Mouse (Mus musculus) left cerebral cortex, adult 11 months (tissue): ENCODE data around the gene Kcnn3.

Experiments used
- DNase-seq: peaks from one replicate; pipeline ENCODE4 v3.0.0; 2022; ENCODE audit warnings: low spot score

Gene Kcnn3

GRCm38 (mm10) chr3:89520618-89521502, 896 bp downstream of the Kcnn3 start:
- DNase-seq, result no peak

- no peak for DNase-seq
Measured at GRCm38 (mm10) chr3:89521503-89521854, 1.5 kb downstream of the Kcnn3 start.

DNA sequence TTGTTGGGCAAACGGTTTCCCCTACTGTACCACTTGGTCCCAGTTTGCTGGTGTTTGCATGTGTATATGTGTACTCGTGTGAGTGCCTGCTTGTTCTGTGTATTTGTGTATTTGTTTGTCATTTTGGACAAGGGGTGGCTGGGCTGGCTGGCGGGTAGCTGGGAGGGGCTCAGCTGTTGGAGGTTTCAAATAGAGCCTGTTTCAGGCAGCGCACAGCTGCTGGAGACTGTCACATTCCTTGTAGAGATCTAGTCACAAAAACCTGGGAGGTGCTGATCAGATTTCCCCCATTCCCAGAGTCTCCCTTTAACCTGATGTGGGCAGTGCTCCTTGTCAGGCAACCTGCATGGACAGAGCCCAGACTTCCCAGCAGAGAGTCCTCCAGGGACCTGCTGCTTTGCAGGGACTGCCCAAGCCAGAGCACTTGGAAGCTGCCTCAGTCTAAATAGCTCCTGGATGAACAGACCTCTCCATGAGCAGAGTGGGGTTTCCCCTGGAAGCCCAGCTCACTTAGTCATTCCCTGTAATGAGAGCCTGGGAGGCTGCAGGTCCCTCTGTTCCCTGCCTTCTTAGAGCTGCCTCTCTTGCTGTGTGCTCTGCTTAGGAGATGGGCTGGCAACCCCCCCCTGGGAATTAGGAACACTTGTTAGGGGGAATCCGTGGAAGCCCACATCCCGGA, 2.6 kb downstream of the Kcnn3 start:
- DNase-seq, result no peak

- no peak for DNase-seq
Measured at GRCm38 (mm10) chr3:89526298-89527090, 6.5 kb downstream of the Kcnn3 start.

GRCm38 (mm10) chr3:89529796-89530195, 9.8 kb downstream of the Kcnn3 start:
- DNase-seq, result no peak

GRCm38 (mm10) chr3:89534566-89535097, 14.7 kb downstream of the Kcnn3 start:
- no peak for DNase-seq

- no peak for DNase-seq
Measured at GRCm38 (mm10) chr3:89535147-89535546, 15.2 kb downstream of the Kcnn3 start.

DNA sequence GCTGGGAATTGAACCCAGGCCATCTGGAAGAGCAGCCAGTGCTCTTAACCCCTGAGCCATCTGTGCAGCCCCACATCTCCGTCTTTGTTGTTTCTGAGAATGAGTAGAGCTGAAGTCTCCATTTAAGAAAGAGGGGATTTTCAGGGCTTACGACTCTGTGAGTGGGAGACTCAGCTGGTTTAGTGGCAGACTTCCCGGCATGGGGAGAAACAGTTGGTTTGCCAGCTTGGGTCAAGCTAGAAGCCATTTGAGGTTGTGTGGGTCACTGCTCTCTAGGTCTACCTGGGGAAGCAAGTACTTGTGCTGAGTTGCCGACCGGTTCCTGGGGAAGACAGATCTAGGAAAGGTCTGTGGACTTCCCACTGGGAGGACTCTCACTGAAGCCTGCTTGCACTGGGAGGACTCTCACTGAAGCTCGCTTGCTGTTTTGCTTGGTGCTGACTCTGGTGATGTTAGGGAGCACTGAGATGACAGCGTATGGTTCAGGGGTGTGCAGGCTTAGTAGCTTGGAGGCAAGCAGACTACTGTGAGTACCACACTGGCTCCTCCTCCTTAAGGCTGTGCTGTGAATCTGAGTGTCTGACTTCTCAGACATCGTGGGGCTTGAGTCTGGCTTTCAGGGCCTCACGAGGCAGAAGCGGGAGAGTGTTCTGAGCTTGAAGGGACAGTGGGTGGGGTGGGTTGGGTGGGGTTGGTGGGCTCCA, 19.2 kb downstream of the Kcnn3 start:
- DNase-seq, result no peak

GRCm38 (mm10) chr3:89539740-89540370, 19.9 kb downstream of the Kcnn3 start:
- DNase-seq, result no peak

DNA sequence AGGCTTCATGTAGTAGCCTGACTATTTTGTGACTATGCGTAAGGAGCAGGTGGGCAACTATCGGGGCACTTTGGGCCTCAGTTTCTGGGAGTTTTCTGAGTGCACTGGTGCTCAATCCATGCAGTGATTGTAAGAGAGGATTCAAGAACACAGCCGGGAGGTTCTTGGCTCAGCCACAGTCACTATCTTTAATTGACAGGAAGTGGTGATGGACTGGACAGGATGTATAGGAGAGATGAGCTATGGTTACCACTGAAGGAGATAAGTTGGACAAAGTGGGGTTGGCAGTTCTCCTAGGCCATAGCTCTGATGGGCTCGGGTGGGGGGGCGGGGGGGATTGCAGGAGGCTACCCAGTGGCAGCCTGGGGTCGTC, 20.4 kb downstream of the Kcnn3 start:
- no peak for DNase-seq

- DNase-seq, result no peak
Measured at GRCm38 (mm10) chr3:89546951-89547350, 27.0 kb downstream of the Kcnn3 start.

DNA sequence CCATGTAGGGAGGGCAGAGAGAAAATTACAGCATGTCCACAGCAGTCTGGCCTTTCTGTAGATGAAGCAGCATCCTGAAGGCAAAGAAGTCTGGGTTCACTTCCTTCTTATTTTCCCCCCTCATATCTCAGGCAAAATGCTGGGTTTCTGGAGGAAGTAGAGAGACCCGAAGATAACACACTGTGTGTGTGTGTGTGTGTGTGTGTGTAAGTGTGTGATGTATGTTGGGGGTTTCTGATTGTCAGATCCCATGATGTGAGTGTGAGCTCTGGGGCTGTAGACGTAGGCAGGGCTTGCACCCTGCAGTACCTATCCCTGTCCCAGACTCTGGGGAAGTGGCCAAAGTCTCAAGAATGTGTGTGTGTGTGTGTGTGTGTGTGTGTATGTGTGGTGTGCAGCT, 28.8 kb downstream of the Kcnn3 start:
- no peak for DNase-seq

DNA sequence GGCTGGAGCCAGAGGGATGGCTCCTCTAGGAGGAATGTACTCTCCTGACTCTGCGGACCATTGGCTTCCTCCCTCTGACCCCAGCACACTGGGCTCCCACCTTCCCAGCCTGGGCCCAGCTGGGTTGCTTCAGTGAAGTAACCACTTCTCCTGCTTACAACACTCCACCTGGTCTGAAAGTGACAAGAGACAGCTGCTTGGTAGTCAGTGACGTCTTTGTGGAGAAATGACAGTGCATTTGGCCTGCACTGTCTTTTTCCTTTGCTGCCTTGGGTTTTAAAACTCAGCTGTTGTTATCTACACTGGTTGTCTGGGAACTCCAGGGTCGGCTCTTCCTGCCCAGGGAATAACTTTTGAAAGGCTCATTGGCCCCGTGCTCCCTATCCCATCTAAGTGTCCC, 29.5 kb downstream of the Kcnn3 start:
- DNase-seq, result no peak

- DNase-seq, result no peak
Measured at GRCm38 (mm10) chr3:89551880-89552279, 31.9 kb downstream of the Kcnn3 start.

DNA sequence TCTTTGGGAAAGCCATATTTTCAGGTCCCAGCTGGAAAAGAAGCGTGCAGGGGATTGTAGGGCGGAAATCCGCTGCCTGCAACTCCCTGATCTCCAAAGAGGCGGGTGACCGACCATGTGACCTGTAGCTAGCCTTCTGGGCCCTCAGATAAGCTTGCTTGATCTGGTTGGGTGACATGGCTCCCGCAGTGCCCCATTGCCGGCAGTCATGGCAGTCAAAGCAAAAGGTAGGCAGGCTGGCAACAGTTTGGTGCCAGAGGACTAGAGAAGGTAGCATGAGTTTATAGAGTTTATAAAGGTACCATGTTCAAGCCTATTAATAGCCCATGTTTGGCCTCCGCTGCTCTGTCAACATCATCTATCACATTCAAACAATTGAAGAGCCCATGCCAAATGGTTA, 33.5 kb downstream of the Kcnn3 start:
- no peak for DNase-seq

GRCm38 (mm10) chr3:89553946-89554345, 34.0 kb downstream of the Kcnn3 start:
- DNase-seq, result no peak

DNA sequence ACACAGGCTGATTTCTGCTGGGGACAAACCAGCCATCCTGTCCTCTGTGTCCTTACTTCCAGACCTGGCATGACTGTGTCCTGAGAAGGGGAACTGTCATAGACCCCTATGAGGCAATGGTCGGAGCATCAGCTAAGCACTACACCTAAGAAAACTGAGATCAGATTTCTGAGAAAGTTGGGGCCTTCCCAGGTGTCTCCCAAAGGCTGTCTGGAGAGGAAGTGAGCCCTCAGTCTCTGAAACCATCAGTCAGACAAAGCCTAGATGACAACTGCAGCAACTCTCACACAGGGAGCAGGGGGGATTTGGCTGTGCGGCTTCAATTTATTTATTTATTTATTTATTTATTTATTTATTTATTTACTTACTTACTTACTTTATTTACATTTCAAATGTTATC, 34.6 kb downstream of the Kcnn3 start:
- no peak for DNase-seq

GRCm38 (mm10) chr3:89557811-89558210, 37.8 kb downstream of the Kcnn3 start:
- DNase-seq, result no peak

GRCm38 (mm10) chr3:89558972-89559910, 39.3 kb downstream of the Kcnn3 start:
- no peak for DNase-seq

DNA sequence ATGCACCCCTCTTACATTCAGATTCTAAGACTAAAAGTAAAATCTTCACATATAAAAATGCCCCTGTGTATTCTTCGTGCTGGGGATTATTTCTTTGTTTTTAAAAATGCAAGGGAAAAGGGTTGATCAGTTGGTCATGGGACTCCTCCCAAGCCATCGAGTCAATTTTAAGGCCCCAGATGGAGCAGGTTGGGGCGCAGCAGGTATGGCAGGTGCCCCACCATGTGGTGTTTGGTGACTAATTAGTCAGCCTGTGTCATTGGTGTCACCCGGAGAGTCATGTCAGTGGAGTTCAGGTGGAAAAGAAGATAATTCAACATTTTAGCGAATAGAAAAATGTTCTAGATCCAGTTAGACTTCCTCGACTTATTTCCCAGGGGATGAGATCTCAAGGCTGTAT, 41.4 kb downstream of the Kcnn3 start:
- no peak for DNase-seq
